Mouse (Mus musculus) cortical plate, adult 2 months (tissue): ENCODE measurements at regions not wholly inside any gene's neighbourhood (a gene's known extent, or its start where the extent isn't known, plus 50 kb on each side); places are given as distances from the start of the nearest gene placed in this dataset.

ENCODE experiments used
- CTCF ChIP-seq: fragments of 200-500 bp; IDR thresholded peaks from 2 replicates; pipeline ENCODE4 v1.5.1; 2011; ENCODE audit warnings: mild to moderate bottlenecking, control low read depth, low read length; ENCODE audit not compliant: insufficient read depth; ENCODE audit errors: extremely low read depth
- POLR2A ChIP-seq: fragments of 200-500 bp; IDR thresholded peaks from 2 replicates; pipeline ENCODE4 v1.6.1; 2011; ENCODE audit warnings: mild to moderate bottlenecking, low read length, control low read depth; ENCODE audit not compliant: insufficient read depth; ENCODE audit errors: extremely low read depth

DNA sequence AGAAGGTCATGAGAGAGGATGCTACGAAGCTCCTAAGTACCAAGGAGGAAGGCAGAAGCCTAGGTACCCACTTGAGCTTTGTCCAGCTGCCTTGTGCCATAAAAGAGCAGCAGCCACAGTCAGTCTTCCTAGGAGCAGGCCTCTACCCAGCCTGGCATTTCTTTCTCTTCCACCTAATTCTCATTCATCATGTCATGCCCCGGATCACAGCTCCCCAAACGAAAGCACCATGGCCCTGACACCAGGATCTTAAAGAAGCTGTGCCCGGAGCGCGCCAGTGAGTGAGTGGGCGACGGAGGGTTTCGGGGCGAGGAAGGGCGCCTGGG, 607.2 kb downstream of the Psat1 start:
- TF ChIP-seq CTCF (no peak), POLR2A (no peak)
